Mouse (Mus musculus) spleen, embryonic (tissue): ENCODE data around the gene Ufsp2.

Experiments
- CTCF ChIA-PET: fragments of 350-600 bp; sonication (Branson Sonifier 250); formaldehyde crosslinking; loops from one replicate; lab custom pipeline; 2022; lab: Charles Lee

Ufsp2 gene

GRCm38 (mm10) chr8:45975126-45975836 lies at the start of gene Ufsp2, which contains the start of gene 1700029J07Rik:
Ufsp2 (plus strand) TSS chr8:45975528.
1700029J07Rik (minus strand) TSS chr8:45975252.
- CTCF ChIA-PET: interaction anchor here (0.7 to 1.2 kb wide), 3 partner anchors 17 to 24 kb away, joined by 3 to 8 read pairs (median 3); partner anchors contain the start of gene Lrp2bp

GRCm38 (mm10) chr8:45934582-45935014 lies 40.7 kb upstream of the Ufsp2 start, which contains the start of gene Ccdc110:
Ccdc110 (plus strand) TSS chr8:45934619.
- CTCF ChIA-PET: interaction anchor here (0.6 to 1.8 kb wide), 6 partner anchors 27 to 479 kb away, joined by 3 to 8 read pairs (median 4); no protein-coding TSS in a partner anchor

- CTCF ChIA-PET: no interaction called here
Measured at GRCm38 (mm10) chr8:45936986-45937385, 38.3 kb upstream of the Ufsp2 start.

- CTCF ChIA-PET: interaction anchor here (0.7 kb wide), 1 partner anchor 273 kb away, joined by 8 read pairs; no protein-coding TSS in a partner anchor
Measured at GRCm38 (mm10) chr8:45946283-45946682, 29.0 kb upstream of the Ufsp2 start.

GRCm38 (mm10) chr8:45950622-45951021 lies 24.7 kb upstream of the Ufsp2 start:
- CTCF ChIA-PET: no interaction called here

- CTCF ChIA-PET: no interaction called here
Measured at GRCm38 (mm10) chr8:45970894-45971293, 4.4 kb upstream of the Ufsp2 start.

- CTCF ChIA-PET: no interaction called here
Measured at GRCm38 (mm10) chr8:45973988-45974505, 1.3 kb upstream of the Ufsp2 start.

- CTCF ChIA-PET: interaction anchor here (0.7 to 1.2 kb wide), 2 partner anchors 22 to 23 kb away, joined by 3 to 8 read pairs; partner anchors contain the start of gene Lrp2bp
Measured at GRCm38 (mm10) chr8:45975837-45976468, 625 bp downstream of the Ufsp2 start.

- CTCF ChIA-PET: no interaction called here
Measured at GRCm38 (mm10) chr8:45986665-45987064, 11.3 kb downstream of the Ufsp2 start.

- CTCF ChIA-PET: no interaction called here
Measured at GRCm38 (mm10) chr8:45988189-45988588, 12.9 kb downstream of the Ufsp2 start.

GRCm38 (mm10) chr8:45990631-45991310 lies 15.4 kb downstream of the Ufsp2 start:
- CTCF ChIA-PET: no interaction called here

- CTCF ChIA-PET: no interaction called here
Measured at GRCm38 (mm10) chr8:45994111-45994510, 18.8 kb downstream of the Ufsp2 start.

- CTCF ChIA-PET: no interaction called here
Measured at GRCm38 (mm10) chr8:45995576-45995975, 20.2 kb downstream of the Ufsp2 start.

GRCm38 (mm10) chr8:45998228-45998627 lies 22.9 kb downstream of the Ufsp2 start:
- CTCF ChIA-PET: no interaction called here

GRCm38 (mm10) chr8:45999138-45999783 lies 23.9 kb downstream of the Ufsp2 start, which contains the start of gene Lrp2bp:
Lrp2bp (plus strand) TSS chr8:45999303.
- CTCF ChIA-PET: interaction anchor here (0.9 kb wide), 1 partner anchor 24 kb away, joined by 3 read pairs; the partner anchor contains the start of gene Ufsp2

- CTCF ChIA-PET: no interaction called here
Measured at GRCm38 (mm10) chr8:45999784-46000705, 24.7 kb downstream of the Ufsp2 start.

GRCm38 (mm10) chr8:46005596-46005995 lies 30.3 kb downstream of the Ufsp2 start, which contains the start of gene Ankrd37:
Ankrd37 (minus strand) TSS chr8:46005707.
- CTCF ChIA-PET: no interaction called here

GRCm38 (mm10) chr8:46007050-46007672 lies 31.8 kb downstream of the Ufsp2 start:
- CTCF ChIA-PET: no interaction called here

GRCm38 (mm10) chr8:46010306-46010705 lies 35.0 kb downstream of the Ufsp2 start:
- CTCF ChIA-PET: no interaction called here
